Mouse (Mus musculus): ENCODE data around the gene Gm17027.
"Not testable (repeated sequence)": the region's sequence is repeated elsewhere in the genome, so short reads cannot be mapped to it uniquely, and the experiment has no call there.

Gene Gm17027

GRCm38 (mm10) chr14:42162522-42162921 is at the start of gene Gm17027:
Gm17027 (minus strand) TSS chr14:42162622.
- not testable (repeated sequence) for DNase-seq (ENCODE audit: low read depth)

GRCm38 (mm10) chr14:42190691-42191090 is 28.3 kb upstream of the Gm17027 start, which contains the start of gene Gm3573:
Gm3573 (minus strand) TSS chr14:42190791.
- DNase-seq (ENCODE audit: low read depth) = not testable (repeated sequence)

GRCm38 (mm10) chr14:42183936-42184335 is 21.5 kb upstream of the Gm17027 start:
- not testable (repeated sequence) for DNase-seq (ENCODE audit: low read depth)

GRCm38 (mm10) chr14:42134571-42134970 is 27.9 kb downstream of the Gm17027 start:
- DNase-seq (ENCODE audit: low read depth) = not testable (repeated sequence)

GRCm38 (mm10) chr14:42133806-42134205 is 28.6 kb downstream of the Gm17027 start:
- not testable (repeated sequence) for DNase-seq (ENCODE audit: low read depth)

GRCm38 (mm10) chr14:42117269-42117668 is 45.2 kb downstream of the Gm17027 start, which contains the start of gene Gm7951:
Gm7951 (minus strand) TSS chr14:42117369.
- DNase-seq (ENCODE audit: low read depth) = not testable (repeated sequence)

Data from naive thymus-derived CD4-positive, alpha-beta T cell, adult 2 months (primary cell).